Mouse (Mus musculus) embryonic facial prominence, embryonic 11.5 days (tissue): Measurements from ENCODE around the gene Cd163l1. TPM values are rescaled to one million over a fixed set of nuclear protein-coding genes. Genes with fewer than 3 reads are reported as not detected.

Experiments used
- ATAC-seq: fragments of 200-750 bp; cut with Nextera tagmentation; replicated peaks from 2 replicates; pipeline ENCODE4 v1.8.0; 2017; ENCODE audit warnings: low read depth; ENCODE audit not compliant: insufficient number of reproducible peaks, low FRiP score, low TSS enrichment
- DNase-seq: peaks from one replicate; pipeline ENCODE4 v3.0.0-alpha.2; 2015; ENCODE audit warnings: low spot score
- H3K27ac ChIP-seq: fragments of 300-500 bp; sonication (generic); replicated peaks from 2 replicates; pipeline ENCODE4 v1.5.1; 2014; ENCODE audit warnings: mild to moderate bottlenecking, low read depth, low read length, control low read depth
- H3K27me3 ChIP-seq: fragments of 300-500 bp; sonication (generic); 2 replicates; pipeline ENCODE4 v1.6.1; 2014; ENCODE audit warnings: mild to moderate bottlenecking, low read length, moderate library complexity, mixed read lengths; ENCODE audit not compliant: control insufficient read depth, insufficient read depth
- H3K36me3 ChIP-seq: fragments of 300-500 bp; sonication (generic); replicated peaks from 2 replicates; pipeline ENCODE4 v1.6.1; 2014; ENCODE audit warnings: low read depth, mild to moderate bottlenecking, low read length, moderate library complexity, mixed read lengths; ENCODE audit not compliant: control insufficient read depth, insufficient read depth
- H3K4me1 ChIP-seq: fragments of 300-500 bp; sonication (generic); 2 replicates; pipeline ENCODE4 v1.6.1; 2014; ENCODE audit warnings: low read length, mixed read lengths; ENCODE audit not compliant: control insufficient read depth, insufficient read depth
- H3K4me2 ChIP-seq: fragments of 300-500 bp; sonication (generic); 2 replicates; pipeline ENCODE4 v1.6.1; 2014; ENCODE audit warnings: low read depth, mild to moderate bottlenecking, control low read depth, low read length, moderate library complexity
- H3K4me3 ChIP-seq: fragments of 300-500 bp; sonication (generic); 2 replicates; pipeline ENCODE4 v1.5.1; 2014; ENCODE audit warnings: low read depth, low read length, control low read depth
- H3K9ac ChIP-seq: fragments of 300-500 bp; sonication (generic); replicated peaks from 2 replicates; pipeline ENCODE4 v1.6.1; 2014; ENCODE audit warnings: mild to moderate bottlenecking, control low read depth, low read length
- H3K9me3 ChIP-seq: fragments of 300-500 bp; sonication (generic); replicated peaks from 2 replicates; pipeline ENCODE4 v1.6.1; 2016; ENCODE audit warnings: mild to moderate bottlenecking, low read length, inconsistent platforms, mixed read lengths; ENCODE audit not compliant: control insufficient read depth
- WGBS: fragments of 180-500 bp; shearing (Covaris S2); extraction: QIAGEN DNeasy Blood & Tissue Kit; methylation state at CpG from one replicate; pipeline ENCODE4 v1.1.7; 2014; 5-methylcytosine and 5-hydroxymethylcytosine counted together
- polyA plus RNA-seq: library from polyadenylated mRNA; unstranded; fragments of >200 nt; fragmentation: Nextera tagmentation; extraction: Ambion mirVana; gene quantifications from 2 replicates; pipeline ENCODE4 v1.2.1, GENCODE M21; 2014

Cd163l1 gene
- polyA plus RNA-seq, 1 experiment from 2014 or later, result not detected

DNA sequence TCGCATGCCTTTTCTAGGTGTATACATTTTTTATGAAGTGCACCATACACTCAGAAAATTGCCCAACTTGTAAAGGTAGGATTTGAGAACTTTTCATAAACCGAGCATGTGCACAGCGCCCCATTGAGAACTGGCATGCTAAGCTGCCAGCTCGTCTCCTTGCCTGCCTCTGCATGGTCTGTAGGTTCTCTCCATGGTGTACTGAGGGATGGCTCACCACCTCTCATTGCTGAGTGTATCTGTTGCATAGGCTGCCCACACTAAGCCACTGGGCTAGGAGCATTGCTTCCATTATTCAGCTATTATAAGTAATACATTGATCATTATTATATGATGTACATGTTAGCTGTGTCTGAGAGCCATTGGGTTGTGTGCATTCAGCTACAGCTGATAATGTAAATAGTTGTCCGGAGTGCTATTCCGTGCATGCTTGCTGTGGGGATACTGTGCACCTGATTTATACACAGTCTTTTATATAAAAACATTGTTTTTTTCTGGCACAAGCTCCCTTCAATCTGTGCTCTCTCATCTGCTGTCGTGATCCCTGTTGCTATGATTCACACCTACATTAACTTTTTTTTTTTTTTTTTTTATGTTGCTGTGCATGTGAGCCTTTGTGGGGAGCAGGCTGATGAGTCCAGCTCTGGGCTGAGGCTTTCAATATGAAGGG is 30.2 kb upstream of the Cd163l1 start:
- Histone ChIP-seq H3K4me2 (no peak overlapping the region), H3K9ac (no peak overlapping the region), H3K27me3 (no peaks in the 10 kb centered on the region), H3K9me3 (no peaks in the 10 kb centered on the region), H3K27ac (no peak overlapping the region), H3K4me3 (no peak overlapping the region), H3K36me3 (no peaks in the 10 kb centered on the region), H3K4me1 (no peaks in the 10 kb centered on the region)
- ATAC-seq (no peak), DNase-seq (no peak)
- WGBS, result 82% methylated on average over 7 of the region's 7 CpGs

DNA sequence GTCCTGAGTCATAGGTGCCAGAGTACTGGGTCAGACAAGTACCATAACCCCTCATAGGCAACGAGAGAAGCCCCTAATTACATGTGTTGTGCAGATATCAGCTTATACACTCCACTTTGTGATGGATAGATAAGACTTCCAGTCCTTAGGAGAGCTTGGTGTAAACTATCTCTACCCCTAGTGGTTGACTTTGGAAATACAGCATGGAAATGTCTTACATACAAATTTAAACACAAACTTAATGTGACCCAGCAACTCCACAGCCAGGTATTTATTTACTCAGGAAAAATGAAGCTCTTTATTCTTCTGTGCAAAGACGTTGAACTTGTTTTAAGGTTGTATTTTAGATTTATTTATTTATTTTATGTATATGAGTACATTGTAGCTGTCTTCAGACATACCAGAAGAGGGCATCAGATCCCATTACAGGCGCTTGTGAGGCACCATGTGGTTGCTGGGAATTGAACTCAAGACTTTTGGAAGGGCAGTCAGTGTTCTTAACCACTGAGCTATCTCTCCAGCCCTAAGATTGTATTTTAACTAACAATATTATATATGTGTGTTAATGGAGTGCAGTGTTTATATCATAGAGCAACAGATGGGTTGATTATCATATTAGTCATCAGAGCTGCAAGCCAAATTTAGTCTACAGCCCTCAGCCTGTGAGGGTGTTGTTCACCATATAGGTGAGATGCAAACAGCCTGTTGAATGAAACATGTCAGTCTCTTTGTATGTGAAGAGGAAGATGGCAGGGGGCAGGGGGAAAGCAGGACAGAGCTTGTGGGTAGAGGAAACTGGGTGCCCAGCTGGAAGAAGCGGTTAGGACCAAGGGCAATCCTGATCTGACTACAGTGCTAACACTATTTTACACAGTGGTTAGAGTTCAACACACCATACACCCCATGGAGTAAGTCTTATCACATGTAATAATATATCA is 29.4 kb upstream of the Cd163l1 start:
- DNase-seq (peak; percentile 66), ATAC-seq (no peak)
- Histone ChIP-seq H3K36me3 (no peaks in the 10 kb centered on the region), H3K4me3 (no peak overlapping the region), H3K4me1 (no peaks in the 10 kb centered on the region), H3K9me3 (no peaks in the 10 kb centered on the region), H3K27me3 (no peaks in the 10 kb centered on the region), H3K27ac (no peak overlapping the region), H3K9ac (no peak overlapping the region), H3K4me2 (no peak overlapping the region)
- WGBS, result 58% methylated on average over 4 of the region's 4 CpGs

DNA sequence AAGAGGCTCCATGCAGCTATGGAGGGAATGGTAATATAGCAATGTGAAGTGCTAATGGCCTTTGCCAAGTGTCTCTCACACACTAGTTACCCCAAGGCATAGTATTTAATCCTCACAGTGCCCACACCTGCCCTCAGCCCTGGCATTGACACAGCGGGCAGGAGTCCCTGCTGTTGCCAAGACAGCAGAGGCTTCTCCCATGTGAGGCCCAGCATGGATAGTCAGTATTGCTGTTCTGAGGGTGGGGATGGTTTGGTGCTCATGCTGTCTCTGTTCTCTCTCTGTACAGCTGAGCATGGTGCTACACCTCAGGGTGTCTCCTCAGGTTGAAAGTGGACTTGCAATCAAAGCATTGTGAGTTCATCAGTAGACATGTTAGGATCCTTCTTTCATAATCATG is 27.6 kb upstream of the Cd163l1 start:
- no peaks in the 10 kb centered on the region for H3K36me3 ChIP-seq

GRCm38 (mm10) chr7:140192445-140192844 is 25.6 kb upstream of the Cd163l1 start:
- 59% methylated on average over 2 of the region's 2 CpGs for WGBS
- H3K4me3 ChIP-seq, result no peak overlapping the region
- no peak for DNase-seq

More for the DNA sequence above, 27.6 kb upstream of the Cd163l1 start:
- Histone ChIP-seq H3K9me3 (no peaks in the 10 kb centered on the region), H3K9ac (no peak overlapping the region), H3K4me2 (no peak overlapping the region), H3K27ac (no peak overlapping the region), H3K4me3 (no peak overlapping the region), H3K4me1 (no peaks in the 10 kb centered on the region), H3K27me3 (no peaks in the 10 kb centered on the region)
- no peak for ATAC-seq
- WGBS, result 86% methylated on average over 1 of the region's 1 CpGs
- DNase-seq, result no peak

GRCm38 (mm10) chr7:140192851-140193250 is 25.2 kb upstream of the Cd163l1 start:
- Histone ChIP-seq H3K27ac (no peak overlapping the region), H3K36me3 (no peaks in the 10 kb centered on the region), H3K4me2 (no peak overlapping the region), H3K4me3 (no peak overlapping the region), H3K9ac (no peak overlapping the region), H3K9me3 (no peaks in the 10 kb centered on the region), H3K27me3 (no peaks in the 10 kb centered on the region), H3K4me1 (no peaks in the 10 kb centered on the region)
- no peak for DNase-seq
- ATAC-seq, result no peak
- WGBS, result 89% methylated on average over 2 of the region's 2 CpGs

More at GRCm38 (mm10) chr7:140192445-140192844, 25.6 kb upstream of the Cd163l1 start:
- H3K36me3 ChIP-seq, result no peaks in the 10 kb centered on the region
- ATAC-seq, result no peak
- no peaks in the 10 kb centered on the region for H3K27me3 ChIP-seq
- H3K27ac ChIP-seq, result no peak overlapping the region
- H3K4me2 ChIP-seq, result no peak overlapping the region
- H3K4me1 ChIP-seq, result no peaks in the 10 kb centered on the region
- no peaks in the 10 kb centered on the region for H3K9me3 ChIP-seq
- H3K9ac ChIP-seq, result no peak overlapping the region

DNA sequence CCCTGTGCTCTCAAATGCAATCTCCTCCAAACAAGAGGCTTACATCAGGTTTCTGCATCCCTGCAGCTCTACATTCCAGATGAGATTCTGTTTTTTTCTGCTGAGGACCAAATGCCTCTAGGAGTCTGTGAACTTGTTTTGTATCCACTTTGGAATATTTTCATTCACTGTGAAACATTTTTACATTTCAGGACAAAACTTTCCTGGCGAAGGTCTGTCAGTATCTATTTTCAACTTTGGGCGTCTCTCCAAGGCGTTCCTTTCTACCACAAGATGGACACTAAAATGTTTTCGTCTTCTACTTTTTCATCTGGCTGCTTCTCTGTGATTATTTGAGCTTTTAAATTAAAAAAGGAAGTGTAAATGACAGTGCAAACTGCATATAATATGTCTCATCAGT is 24.0 kb upstream of the Cd163l1 start:
- no peak overlapping the region for H3K9ac ChIP-seq
- ATAC-seq, result no peak
- 80% methylated on average over 4 of the region's 4 CpGs for WGBS

DNA sequence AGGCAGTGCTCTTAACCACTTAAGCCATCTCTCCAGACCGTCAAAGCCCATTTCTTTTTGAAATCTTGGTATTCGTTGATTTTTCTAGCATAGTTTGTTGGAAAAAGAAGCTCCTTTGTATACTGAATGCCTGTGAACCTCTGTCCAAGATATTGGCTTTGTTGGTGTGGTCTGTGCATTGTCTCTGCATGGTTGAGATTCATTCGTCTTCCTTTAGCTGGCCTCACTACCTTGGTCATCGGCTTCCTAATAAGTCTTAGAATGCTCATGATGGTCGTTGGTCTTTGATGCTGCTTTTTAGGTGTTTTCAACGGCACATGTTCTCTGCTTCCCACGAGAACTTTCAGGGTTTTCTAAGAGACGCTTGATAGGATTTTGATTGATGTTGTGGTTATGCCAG is 22.1 kb upstream of the Cd163l1 start:
- no peaks in the 10 kb centered on the region for H3K36me3 ChIP-seq
- H3K9ac ChIP-seq, result no peak overlapping the region
- 84% methylated on average over 8 of the region's 8 CpGs for WGBS
- H3K4me1 ChIP-seq, result no peaks in the 10 kb centered on the region
- no peak overlapping the region for H3K27ac ChIP-seq
- H3K4me2 ChIP-seq, result no peak overlapping the region
- no peak overlapping the region for H3K4me3 ChIP-seq
- H3K27me3 ChIP-seq, result no peaks in the 10 kb centered on the region
- ATAC-seq (no peak), DNase-seq (no peak)
- no peaks in the 10 kb centered on the region for H3K9me3 ChIP-seq

More for the DNA sequence above, 24.0 kb upstream of the Cd163l1 start:
- Histone ChIP-seq H3K27me3 (no peaks in the 10 kb centered on the region), H3K36me3 (no peaks in the 10 kb centered on the region), H3K27ac (no peak overlapping the region), H3K4me2 (no peak overlapping the region), H3K4me1 (no peaks in the 10 kb centered on the region), H3K4me3 (no peak overlapping the region), H3K9me3 (no peaks in the 10 kb centered on the region)
- no peak for DNase-seq

- 84% methylated on average over 4 of the region's 4 CpGs for WGBS
- no peak overlapping the region for H3K4me3 ChIP-seq
- no peak for DNase-seq
These were observed 17.0 kb upstream of the Cd163l1 start for GRCm38 (mm10) chr7:140201090-140201489.

More at GRCm38 (mm10) chr7:140201090-140201489, 17.0 kb upstream of the Cd163l1 start:
- ATAC-seq, result no peak
- H3K27me3 ChIP-seq, result no peaks in the 10 kb centered on the region
- H3K4me1 ChIP-seq, result no peaks in the 10 kb centered on the region
- no peaks in the 10 kb centered on the region for H3K36me3 ChIP-seq
- no peak overlapping the region for H3K9ac ChIP-seq
- H3K9me3 ChIP-seq, result no peaks in the 10 kb centered on the region
- no peak overlapping the region for H3K27ac ChIP-seq
- no peak overlapping the region for H3K4me2 ChIP-seq
